Mouse (Mus musculus): ENCODE results near the gene Bcl6. TPM values are rescaled to one million over a fixed set of nuclear protein-coding genes. Genes with fewer than 3 reads are reported as not detected.

Gene Bcl6
- polyA plus RNA-seq, 1 experiment from 2014 or later = 0.72 TPM

DNA sequence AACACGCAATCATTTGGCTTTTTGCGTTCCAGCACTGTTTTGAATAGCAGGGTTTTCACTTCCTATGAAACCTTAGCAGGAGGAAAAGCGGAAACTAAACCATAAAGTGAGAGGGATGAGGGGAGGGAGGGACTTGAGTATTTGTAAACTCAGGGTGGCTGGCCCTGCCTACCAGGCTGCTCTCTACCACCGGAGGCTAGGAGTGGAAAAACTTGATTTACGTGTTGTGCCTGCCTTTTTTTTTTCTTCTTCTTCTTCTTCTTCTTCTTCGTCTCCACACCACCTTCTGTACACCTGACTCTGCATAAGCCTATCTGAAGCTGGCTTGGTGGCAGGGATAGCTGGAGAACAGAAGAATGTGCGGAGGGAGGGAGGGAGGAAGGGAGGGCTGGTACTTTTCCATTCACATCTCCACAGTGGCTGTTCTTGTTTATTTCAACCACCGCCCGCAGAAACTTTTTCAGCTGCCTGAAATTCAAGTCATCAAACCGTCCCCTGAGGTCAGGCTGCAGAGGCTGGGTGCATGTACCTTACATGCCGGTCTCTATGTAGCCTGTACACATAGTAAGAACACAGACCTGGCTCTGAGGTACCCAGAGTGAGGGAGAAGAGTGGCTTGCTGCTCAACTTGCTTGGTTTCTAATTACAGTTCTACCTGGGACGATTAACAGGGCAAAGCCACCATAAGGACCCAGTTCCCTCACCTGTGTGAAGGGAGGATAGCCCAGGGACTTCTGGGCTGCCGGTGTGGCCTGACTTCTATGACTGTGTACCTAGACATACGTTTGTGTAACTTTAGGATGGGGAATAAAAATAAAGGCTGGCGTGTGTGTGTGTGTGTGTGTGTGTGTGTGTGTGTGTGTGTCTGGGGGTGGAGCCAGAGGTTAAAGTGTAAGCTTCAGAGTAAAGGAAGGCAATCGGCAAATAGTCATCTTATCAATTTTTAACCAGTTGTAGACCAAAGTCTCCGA lies 5.0 kb upstream of the Bcl6 start:
- no peaks in the 10 kb centered on the region for H3K9me3 ChIP-seq (ENCODE audit: control insufficient read depth, low read length)
- no peaks in the 10 kb centered on the region for H3K36me3 ChIP-seq (ENCODE audit: control insufficient read depth, insufficient read depth, low read length)
- 64% methylated on average over 17 of the region's 17 CpGs for WGBS
- no peak for ATAC-seq (ENCODE audit: low read depth)
- no peak overlapping the region for H3K27ac ChIP-seq (ENCODE audit: low read depth, low read length)
- H3K9ac ChIP-seq (replicated peaks; ENCODE audit: low read depth, low read length) = no peak overlapping the region
- peaks cover 3% of the 10 kb centered on the region; the same call in 1 of the 2 replicates for H3K4me1 ChIP-seq (ENCODE audit: control insufficient read depth, insufficient read depth, low read length)
- H3K4me2 ChIP-seq (ENCODE audit: low read depth, low read length) = no peak overlapping the region
- no peaks in the 10 kb centered on the region for H3K27me3 ChIP-seq (ENCODE audit: control insufficient read depth, insufficient read depth, low read length)
- H3K4me3 ChIP-seq (ENCODE audit: low read depth, low read length) = no peak overlapping the region

DNA sequence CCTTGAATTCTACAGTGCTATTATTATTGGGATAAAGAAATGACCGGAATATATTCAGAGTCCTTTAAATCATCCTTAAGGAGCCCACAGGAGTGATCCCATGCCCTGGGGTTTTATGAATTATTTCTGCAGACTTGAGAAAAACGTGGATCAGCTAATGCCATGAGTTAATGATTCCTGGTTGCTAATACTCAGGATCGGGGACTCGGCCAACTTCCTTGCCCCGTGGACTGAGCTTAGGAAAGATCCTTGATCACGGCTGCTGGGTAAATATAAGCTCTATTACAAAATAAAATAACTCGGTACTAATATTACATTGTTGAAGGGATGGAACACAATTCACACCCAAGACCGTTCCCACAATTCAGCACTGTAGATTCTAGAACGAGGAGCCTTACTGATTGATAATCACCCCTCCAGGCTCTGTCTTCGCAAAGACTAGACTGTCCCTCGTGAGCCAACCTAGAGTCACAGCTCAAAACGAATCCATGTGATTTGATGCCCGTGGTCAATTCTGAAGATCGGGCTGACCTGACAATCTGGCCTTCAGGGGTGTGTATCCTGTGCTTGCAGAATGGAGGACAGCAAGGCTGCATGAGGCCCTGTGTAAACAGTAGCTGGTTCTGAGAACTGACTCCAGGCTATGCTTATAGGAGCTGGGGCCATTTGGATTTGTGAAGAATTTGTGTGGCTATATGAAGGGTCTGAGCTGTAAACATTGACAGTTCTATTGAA lies 3.4 kb upstream of the Bcl6 start:
- Histone ChIP-seq H3K36me3 (ENCODE audit: control insufficient read depth, insufficient read depth, low read length) (no peaks in the 10 kb centered on the region), H3K9ac (replicated peaks; ENCODE audit: low read depth, low read length) (no peak overlapping the region), H3K4me3 (ENCODE audit: low read depth, low read length) (no peak overlapping the region), H3K4me1 (ENCODE audit: control insufficient read depth, insufficient read depth, low read length) (peaks cover 3% of the 10 kb centered on the region), H3K4me2 (ENCODE audit: low read depth, low read length) (no peak overlapping the region), H3K27me3 (ENCODE audit: control insufficient read depth, insufficient read depth, low read length) (no peaks in the 10 kb centered on the region), H3K27ac (ENCODE audit: low read depth, low read length) (no peak overlapping the region), H3K9me3 (ENCODE audit: control insufficient read depth, low read length) (no peaks in the 10 kb centered on the region)
- ATAC-seq (ENCODE audit: low read depth) = no peak
- WGBS = 89% methylated on average over 14 of the region's 14 CpGs

DNA sequence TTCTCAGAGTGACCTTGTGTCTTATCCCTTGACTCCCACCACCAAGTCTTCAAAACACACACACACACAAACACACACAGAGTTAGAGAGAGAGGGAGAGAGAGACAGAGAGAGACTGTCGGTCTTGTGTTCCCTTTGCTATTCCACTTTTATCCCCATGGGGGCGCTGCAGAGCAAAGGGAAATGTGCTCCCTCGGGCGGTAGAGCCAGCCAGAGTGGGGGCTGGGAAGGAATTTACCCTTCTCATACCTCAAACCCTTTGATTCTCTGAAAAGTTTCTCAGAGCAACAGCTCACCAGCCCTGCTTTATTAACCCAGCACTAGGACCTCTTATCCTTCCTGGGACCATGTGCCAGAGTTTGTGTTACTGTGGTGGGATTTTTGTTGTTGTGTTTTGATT lies 2.5 kb upstream of the Bcl6 start:
- Histone ChIP-seq H3K27ac (ENCODE audit: low read depth, low read length) (no peak overlapping the region), H3K27me3 (ENCODE audit: control insufficient read depth, insufficient read depth, low read length) (no peaks in the 10 kb centered on the region), H3K9ac (replicated peaks; ENCODE audit: low read depth, low read length) (no peak overlapping the region), H3K9me3 (ENCODE audit: control insufficient read depth, low read length) (no peaks in the 10 kb centered on the region), H3K4me3 (ENCODE audit: low read depth, low read length) (no peak overlapping the region), H3K36me3 (ENCODE audit: control insufficient read depth, insufficient read depth, low read length) (no peaks in the 10 kb centered on the region), H3K4me1 (ENCODE audit: control insufficient read depth, insufficient read depth, low read length) (peaks cover 11% of the 10 kb centered on the region), H3K4me2 (ENCODE audit: low read depth, low read length) (no peak overlapping the region; the same call in 1 of the 2 replicates)
- no peak for ATAC-seq (ENCODE audit: low read depth)
- 2% methylated on average over 4 of the region's 4 CpGs for WGBS

DNA sequence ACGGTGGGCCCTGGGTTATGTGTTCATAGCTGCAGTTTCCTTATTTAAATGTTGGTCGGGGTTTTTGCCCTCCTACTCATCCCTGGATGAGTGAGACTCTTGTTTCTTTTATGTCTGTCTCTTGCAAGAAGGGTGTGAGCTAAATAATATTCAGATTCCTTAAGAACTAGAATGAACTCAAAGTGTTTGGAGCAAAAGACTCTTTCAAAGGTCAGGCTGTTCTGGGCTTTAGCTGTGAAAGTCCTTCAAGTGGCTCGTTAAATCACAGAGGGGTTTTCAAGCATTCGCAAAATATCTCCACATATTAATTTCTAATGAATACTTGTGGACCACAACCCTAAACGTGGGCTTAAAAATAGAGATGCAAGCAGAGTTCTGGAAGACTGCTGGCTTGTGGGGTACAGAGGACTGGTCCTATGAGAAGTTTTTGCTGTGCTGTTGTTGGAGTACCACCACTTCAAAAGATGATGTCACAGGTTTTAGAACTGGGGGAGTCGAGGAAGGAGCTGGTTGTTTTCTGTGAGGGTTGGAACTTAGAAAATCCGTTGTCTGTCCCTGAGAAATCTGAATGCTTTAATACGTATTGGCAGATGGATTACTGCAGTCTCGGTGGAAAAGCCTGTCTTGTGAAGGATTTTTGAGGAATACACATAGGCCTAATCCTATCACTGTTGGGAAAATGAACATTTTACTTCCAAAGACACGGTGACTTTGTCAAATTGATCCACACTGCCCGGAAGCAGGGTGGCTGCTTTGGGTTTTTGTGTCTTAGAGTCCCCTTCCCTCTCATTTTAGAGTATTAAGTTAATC lies 1.7 kb upstream of the Bcl6 start:
- Histone ChIP-seq H3K36me3 (ENCODE audit: control insufficient read depth, insufficient read depth, low read length) (no peaks in the 10 kb centered on the region), H3K27me3 (ENCODE audit: control insufficient read depth, insufficient read depth, low read length) (no peaks in the 10 kb centered on the region), H3K4me1 (ENCODE audit: control insufficient read depth, insufficient read depth, low read length) (peaks cover 11% of the 10 kb centered on the region), H3K27ac (ENCODE audit: low read depth, low read length) (no peak overlapping the region), H3K9ac (replicated peaks; ENCODE audit: low read depth, low read length) (peak overlapping the region; percentile 84), H3K4me2 (ENCODE audit: low read depth, low read length) (peak overlapping the region; percentile 91), H3K4me3 (ENCODE audit: low read depth, low read length) (peak overlapping the region; percentile 64), H3K9me3 (ENCODE audit: control insufficient read depth, low read length) (no peaks in the 10 kb centered on the region)
- WGBS = 43% methylated on average over 11 of the region's 11 CpGs
- ATAC-seq (ENCODE audit: low read depth) = no peak

- Histone ChIP-seq H3K27me3 (ENCODE audit: control insufficient read depth, insufficient read depth, low read length) (peaks cover 5% of the 10 kb centered on the region; the same call in 1 of the 2 replicates), H3K4me2 (ENCODE audit: low read depth, low read length) (peak overlapping the region; percentile 91), H3K4me3 (ENCODE audit: low read depth, low read length) (peak overlapping the region; percentile 64), H3K4me1 (ENCODE audit: control insufficient read depth, insufficient read depth, low read length) (peaks cover 11% of the 10 kb centered on the region), H3K9ac (replicated peaks; ENCODE audit: low read depth, low read length) (peak overlapping the region; percentile 84), H3K9me3 (ENCODE audit: control insufficient read depth, low read length) (no peaks in the 10 kb centered on the region), H3K36me3 (ENCODE audit: control insufficient read depth, insufficient read depth, low read length) (no peaks in the 10 kb centered on the region), H3K27ac (ENCODE audit: low read depth, low read length) (peak overlapping the region; percentile 100)
- ATAC-seq (ENCODE audit: low read depth) = peak; percentile 50; the same call in 1 of the 2 replicates
- WGBS = under 1% methylated on average over 25 of the region's 25 CpGs
These were observed 833 bp upstream of the Bcl6 start for GRCm38 (mm10) chr16:23989209-23990160.

- Histone ChIP-seq H3K4me3 (ENCODE audit: low read depth, low read length) (peak overlapping the region; percentile 64), H3K27me3 (ENCODE audit: control insufficient read depth, insufficient read depth, low read length) (peaks cover 5% of the 10 kb centered on the region; the same call in 1 of the 2 replicates), H3K27ac (ENCODE audit: low read depth, low read length) (peak overlapping the region; percentile 100), H3K4me2 (ENCODE audit: low read depth, low read length) (peak overlapping the region; percentile 91), H3K9ac (replicated peaks; ENCODE audit: low read depth, low read length) (peak overlapping the region; percentile 84), H3K4me1 (ENCODE audit: control insufficient read depth, insufficient read depth, low read length) (peaks cover 15% of the 10 kb centered on the region), H3K36me3 (ENCODE audit: control insufficient read depth, insufficient read depth, low read length) (no peaks in the 10 kb centered on the region), H3K9me3 (ENCODE audit: control insufficient read depth, low read length) (no peaks in the 10 kb centered on the region)
- ATAC-seq (ENCODE audit: low read depth) = no peak
- WGBS = 0% methylated on average over 13 of the region's 13 CpGs
These were observed 541 bp downstream of the Bcl6 start for GRCm38 (mm10) chr16:23988157-23988465.

GRCm38 (mm10) chr16:23987341-23988156 lies 1.1 kb downstream of the Bcl6 start:
- 0 out of 2 replicates have a peak, but pooled peaks have one; percentile 10 for ATAC-seq (ENCODE audit: low read depth)
- Histone ChIP-seq H3K36me3 (ENCODE audit: control insufficient read depth, insufficient read depth, low read length) (no peaks in the 10 kb centered on the region), H3K27ac (ENCODE audit: low read depth, low read length) (peak overlapping the region; percentile 100), H3K9me3 (ENCODE audit: control insufficient read depth, low read length) (no peaks in the 10 kb centered on the region), H3K27me3 (ENCODE audit: control insufficient read depth, insufficient read depth, low read length) (peaks cover 5% of the 10 kb centered on the region; the same call in 1 of the 2 replicates), H3K9ac (replicated peaks; ENCODE audit: low read depth, low read length) (peak overlapping the region; percentile 84), H3K4me2 (ENCODE audit: low read depth, low read length) (peak overlapping the region; percentile 91), H3K4me3 (ENCODE audit: low read depth, low read length) (peak overlapping the region; percentile 64), H3K4me1 (ENCODE audit: control insufficient read depth, insufficient read depth, low read length) (peaks cover 15% of the 10 kb centered on the region)
- WGBS = under 1% methylated on average over 61 of the region's 64 CpGs

All from neural tube, embryonic 14.5 days (tissue).